Mouse (Mus musculus) cerebellum, adult 9-10 months (tissue): ENCODE data around the gene Gcm1.

ENCODE experiments used
- DNase-seq: peaks from one replicate; pipeline ENCODE4 v3.0.0; 2022

Gcm1 gene

GRCm38 (mm10) chr9:78104973-78105372, 53.2 kb downstream of the Gcm1 start:
- DNase-seq: no peak

- no peak for DNase-seq
These were observed 53.8 kb downstream of the Gcm1 start for GRCm38 (mm10) chr9:78105501-78105932.

GRCm38 (mm10) chr9:78106821-78107220, 55.1 kb downstream of the Gcm1 start:
- peak; percentile 42 for DNase-seq

- no peak for DNase-seq
These were observed 55.8 kb downstream of the Gcm1 start for GRCm38 (mm10) chr9:78107582-78107911.

GRCm38 (mm10) chr9:78107912-78108795, 56.4 kb downstream of the Gcm1 start:
- DNase-seq: peak; percentile 84

- DNase-seq: peak; percentile 95
These were observed 57.1 kb downstream of the Gcm1 start, which contains the start of the genes Fbxo9 and Ick for GRCm38 (mm10) chr9:78108796-78109239. TSS of gene Fbxo9 (minus strand) at chr9:78109065. TSS of gene Ick (plus strand) at chr9:78109192.

- DNase-seq: peak; percentile 74
These were observed 57.9 kb downstream of the Gcm1 start for GRCm38 (mm10) chr9:78109656-78110055.

GRCm38 (mm10) chr9:78111456-78111855, 59.7 kb downstream of the Gcm1 start:
- peak; percentile 45 for DNase-seq

- DNase-seq: peak; percentile 92
These were observed 61.2 kb downstream of the Gcm1 start for GRCm38 (mm10) chr9:78112770-78113537.

GRCm38 (mm10) chr9:78113538-78113885, 61.8 kb downstream of the Gcm1 start:
- DNase-seq: no peak
